Mouse (Mus musculus) cerebellum, adult (tissue): ENCODE measurements around the gene Hat1.

Experiments
- ATAC-seq: cut with Nextera tagmentation; 2 replicates; pipeline ENCODE4 v1.9.2; 2017; ENCODE audit warnings: mild to moderate bottlenecking, moderate library complexity, mixed read lengths; ENCODE audit not compliant: insufficient number of reproducible peaks, low FRiP score, low TSS enrichment

Gene Hat1

DNA sequence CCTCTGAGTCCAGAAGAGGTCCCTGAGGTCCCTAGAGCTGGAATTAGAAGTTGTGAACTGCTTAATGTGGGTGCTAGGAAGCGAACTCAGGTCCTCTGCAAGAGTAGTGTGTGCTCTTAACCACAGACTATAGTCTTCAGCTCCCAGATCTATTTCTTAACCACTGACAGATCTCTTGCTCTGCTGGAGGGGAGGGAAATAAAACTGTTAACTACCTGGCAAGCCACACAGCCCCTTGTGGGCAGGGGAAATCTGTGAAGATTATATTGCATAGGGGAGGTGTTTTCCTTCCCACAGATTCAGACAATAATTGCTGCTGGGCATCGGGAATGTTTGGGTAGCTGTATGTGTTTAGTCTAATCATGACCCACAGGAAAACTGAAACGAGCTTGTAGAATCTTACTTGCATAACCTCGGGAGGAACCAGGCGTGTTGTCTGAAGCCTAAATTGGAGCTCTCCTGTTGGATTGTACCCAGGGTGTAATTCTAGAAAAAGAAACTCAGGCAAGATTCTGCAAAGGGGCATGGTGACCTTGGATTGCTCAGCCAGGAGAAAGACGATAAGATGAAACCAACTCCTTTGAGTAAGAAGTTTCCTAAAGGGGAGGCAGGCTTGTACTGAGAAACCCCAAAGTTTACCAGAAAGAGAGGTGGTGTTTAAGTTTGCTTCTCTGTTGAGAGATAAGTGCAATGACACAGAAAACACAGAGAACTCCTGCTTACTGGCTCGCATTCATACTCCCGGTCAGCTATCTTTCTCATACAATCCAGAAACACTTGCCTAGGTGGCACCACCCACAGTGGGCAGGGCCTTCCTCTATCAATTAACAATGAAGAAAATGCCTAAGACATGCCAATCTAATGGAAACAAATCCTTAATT, 14.2 kb upstream of the Hat1 start:
- ATAC-seq, result no peak

DNA sequence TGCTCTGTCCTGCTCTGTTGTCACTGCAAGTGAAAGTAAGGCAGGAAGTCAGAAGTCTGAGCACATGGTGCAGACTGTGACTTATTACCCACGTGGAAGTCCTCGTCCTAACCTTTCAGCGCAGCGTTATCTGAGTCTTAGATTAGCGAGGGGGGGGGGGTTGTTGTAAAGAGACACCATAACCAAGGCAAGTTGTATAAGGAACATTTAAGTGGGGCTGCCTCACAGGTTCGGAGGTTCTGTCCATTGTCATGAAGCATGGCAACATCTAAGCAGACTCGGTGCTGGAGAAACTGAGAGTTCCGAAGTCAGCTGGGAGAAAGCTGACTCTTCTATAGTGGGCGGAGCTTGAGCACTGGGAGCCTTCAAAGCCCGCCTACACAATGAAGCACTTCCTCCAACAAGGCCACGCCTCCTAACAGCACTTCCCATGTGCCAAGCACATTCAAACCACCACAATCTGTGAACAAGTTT, 12.3 kb upstream of the Hat1 start:
- ATAC-seq, result no peak

DNA sequence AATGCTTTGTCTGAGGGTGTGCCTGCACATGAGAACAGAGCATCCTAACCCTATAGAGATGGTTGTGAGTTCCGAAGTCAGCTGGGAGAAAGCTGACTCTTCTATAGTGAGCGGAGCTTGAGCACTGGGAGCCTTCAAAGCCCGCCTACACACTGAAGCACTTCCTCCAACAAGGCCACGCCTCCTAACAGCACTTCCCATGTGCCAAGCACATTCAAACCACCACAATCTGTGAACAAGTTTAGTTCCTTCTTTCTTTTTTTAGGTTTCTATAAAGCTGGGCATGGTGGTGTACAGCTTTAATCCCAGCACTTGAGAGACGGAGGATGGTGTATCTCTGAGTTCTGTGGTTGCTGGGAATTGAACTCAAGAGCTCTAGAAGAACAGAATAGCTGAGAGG, 11.3 kb upstream of the Hat1 start:
- ATAC-seq, result no peak

DNA sequence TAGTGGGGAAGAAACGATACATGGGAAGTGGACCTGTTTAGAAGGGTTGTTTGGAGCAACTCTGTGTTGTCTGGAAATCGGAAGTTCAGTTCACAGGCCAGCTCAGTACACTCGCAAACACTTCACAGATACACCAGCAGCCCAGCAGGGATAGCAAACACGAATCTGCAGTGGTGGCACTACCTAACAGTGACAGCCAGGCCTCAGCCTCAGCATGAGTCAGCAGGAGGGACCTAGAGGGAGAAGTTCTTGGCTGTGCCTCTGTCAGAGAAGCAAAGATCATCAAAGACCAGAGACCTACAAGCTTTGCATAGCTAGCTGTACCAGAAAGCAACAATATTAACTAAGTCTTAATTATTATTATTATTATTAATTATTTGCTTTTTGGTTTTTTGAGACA, 6.8 kb upstream of the Hat1 start:
- no peak for ATAC-seq

DNA sequence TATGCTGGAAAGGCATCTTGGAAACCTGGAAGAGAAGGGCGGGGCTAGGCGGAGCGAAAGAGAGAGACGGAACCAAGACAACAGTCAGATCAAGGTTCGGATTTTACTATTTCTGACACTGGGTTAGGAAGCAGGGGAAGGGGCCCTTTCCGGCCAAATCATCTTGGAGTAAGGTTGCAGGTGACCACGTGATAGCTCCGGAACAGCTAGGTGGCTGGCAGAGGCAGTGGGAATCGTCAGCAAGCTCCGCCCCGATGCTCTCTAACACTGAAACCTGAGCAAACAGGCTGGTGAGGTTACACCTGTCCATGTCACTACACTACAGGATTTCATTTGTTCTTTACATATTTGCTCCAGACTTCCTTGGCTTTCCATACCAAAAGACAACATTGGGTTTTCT, 4.9 kb upstream of the Hat1 start:
- no peak for ATAC-seq

DNA sequence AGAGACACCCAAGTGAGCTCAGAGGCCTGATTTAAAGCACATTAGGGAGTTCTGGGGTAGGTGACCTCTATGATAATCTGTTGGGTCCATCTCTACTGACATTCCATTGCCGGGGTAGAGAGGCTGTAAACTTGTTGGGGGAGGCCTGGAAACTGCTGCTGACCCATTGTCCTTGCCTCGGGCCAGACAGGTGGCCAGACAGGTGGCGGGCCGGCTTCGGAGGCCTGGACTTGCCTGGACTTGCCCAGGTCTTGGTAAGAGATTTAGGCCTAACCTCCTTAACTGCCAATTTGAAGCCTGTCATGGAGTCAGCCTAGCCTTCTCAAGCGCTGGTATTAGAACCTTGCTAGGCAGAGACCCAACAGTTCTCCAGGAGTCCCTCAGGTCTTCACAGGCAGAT, 992 bp upstream of the Hat1 start:
- ATAC-seq, result no peak

DNA sequence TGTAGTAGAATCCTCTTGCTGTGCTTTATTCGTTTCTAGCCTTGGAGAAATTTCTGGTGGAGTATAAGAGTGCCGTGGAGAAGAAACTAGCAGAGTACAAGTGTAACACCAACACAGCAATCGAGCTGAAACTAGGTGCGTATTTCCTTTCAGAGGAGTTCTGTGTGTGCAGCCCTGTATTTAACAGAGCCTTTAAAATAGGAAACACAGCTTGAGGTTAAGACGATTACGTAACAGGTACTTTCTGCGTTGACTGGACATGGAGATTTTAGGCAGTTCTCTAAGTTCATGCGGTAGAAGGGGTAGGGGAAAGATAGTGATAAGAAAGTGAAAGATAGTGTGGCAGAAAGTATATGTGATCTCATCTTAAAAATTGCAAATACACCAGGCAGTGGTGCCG, 1.1 kb downstream of the Hat1 start:
- ATAC-seq, result no peak

DNA sequence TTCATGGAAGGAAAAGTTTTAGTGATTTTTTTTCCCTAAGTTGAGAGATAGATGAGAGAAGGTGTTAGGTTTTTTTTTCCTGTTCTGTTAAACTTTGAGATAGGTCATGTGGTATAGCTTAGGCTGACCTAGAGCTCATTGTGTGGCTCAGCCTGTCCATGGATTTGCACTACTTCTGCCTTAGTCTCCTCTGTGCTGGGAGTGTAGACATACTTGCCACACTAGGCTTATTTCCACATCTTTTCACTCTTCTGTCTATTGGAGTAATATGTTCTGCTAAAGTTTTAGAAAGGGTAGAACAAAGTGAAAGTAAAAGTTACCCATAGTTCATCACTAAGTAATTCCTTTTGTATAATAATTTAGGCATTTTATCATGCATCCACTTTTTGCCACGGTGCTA, 16.9 kb downstream of the Hat1 start:
- no peak for ATAC-seq

DNA sequence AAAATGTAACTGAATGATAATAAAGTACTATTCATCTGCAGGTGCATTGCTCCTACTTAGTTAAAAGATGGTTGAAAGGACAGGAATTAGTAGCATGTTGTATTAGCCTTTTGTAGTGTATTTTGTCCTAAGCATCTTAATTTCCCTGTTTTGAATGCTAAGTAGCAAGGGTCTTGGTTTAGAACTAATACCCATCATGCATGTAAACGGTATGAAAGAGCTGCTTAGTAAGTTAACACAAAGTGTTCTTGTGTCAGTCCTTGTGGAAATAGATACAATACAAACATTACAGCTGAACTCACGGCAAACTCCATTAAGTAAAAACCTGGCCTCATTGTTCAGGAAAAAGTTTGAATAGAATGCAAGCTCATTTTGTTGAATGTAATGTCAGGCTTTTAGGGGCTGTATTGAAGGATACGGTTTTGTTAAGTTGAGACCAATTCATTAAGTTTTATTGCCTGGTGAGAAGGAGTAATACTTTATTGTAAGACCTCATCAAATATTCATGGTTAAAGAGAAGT, 30.1 kb downstream of the Hat1 start:
- ATAC-seq, result no peak

DNA sequence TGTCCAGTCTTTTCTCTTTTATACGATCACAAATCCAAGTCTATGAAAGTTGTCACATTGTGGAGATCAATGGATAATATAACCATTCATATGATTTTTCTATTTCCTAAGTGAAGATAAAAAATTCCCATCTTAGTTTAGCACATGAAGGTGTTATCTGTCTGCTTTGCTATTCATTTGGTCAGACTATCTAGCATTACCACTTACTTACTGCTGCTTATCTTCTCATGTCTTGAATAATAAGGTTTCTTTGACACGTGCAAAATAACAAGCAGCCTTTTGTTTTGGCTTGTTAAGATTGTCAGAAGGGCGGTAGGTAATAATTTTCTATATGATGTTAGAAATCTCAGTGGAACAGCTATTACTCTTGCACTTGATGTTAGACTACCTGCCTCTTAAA, 30.6 kb downstream of the Hat1 start:
- ATAC-seq, result no peak

DNA sequence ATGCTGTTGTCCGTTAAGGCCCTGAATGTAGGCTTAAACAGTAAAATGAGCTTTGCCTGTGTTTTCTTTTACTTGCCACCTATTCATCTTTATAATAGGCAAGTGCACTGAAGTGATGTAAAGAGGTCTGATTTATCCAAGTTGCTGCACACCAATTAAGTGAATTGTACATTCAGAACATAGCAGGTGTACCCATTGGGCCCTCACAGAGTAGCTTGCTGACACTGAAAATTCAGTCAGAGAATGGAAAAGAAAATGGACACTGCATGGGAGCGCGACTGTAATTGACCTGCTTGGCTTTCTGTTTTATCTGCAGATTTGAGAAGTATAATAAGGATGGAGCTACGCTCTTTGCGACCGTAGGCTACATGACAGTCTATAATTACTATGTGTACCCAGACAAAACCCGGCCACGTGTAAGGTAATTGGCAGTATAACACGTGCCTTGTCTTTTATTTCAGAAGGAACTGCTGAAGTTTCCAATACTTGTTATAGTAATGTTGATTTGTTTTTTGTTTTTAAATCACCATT, 32.2 kb downstream of the Hat1 start:
- no peak for ATAC-seq

DNA sequence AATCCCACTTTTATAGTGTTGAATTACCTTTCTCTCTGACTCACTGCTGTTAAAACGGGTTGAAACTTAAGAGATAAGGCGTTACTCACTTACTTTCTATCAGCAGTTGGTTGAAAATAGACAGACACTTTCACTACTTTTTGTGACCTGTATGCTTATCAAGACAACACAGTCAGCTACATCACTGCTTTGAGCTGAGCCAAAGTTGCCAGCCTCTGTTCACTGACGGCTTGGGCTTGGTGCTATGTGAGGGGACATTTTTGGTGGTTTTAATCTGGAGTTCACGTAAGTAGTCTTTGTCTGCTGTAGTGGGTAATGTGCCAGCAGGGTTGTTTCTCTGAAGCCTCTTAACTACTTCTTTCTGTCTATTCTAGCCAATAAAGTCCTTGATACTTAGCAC, 35.8 kb downstream of the Hat1 start:
- no peak for ATAC-seq

DNA sequence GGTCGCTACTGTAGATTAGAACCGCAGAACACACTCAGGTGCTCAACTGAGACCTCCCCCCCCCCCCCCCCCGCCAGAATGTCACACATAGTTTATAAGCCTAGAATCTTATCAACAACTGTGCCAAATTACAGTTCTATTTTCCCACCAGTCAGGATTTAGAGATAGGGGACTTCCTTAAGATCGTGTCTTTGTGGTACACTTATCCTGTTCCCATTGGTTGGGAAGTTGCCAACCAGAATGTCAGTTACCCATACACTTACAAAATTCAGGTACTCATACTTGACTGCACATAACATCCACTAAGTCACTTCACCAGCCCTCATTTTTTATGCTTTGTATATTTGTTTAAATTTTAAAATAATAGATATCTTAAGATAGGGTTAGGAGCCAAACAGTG, 46.7 kb downstream of the Hat1 start:
- ATAC-seq, result no peak

DNA sequence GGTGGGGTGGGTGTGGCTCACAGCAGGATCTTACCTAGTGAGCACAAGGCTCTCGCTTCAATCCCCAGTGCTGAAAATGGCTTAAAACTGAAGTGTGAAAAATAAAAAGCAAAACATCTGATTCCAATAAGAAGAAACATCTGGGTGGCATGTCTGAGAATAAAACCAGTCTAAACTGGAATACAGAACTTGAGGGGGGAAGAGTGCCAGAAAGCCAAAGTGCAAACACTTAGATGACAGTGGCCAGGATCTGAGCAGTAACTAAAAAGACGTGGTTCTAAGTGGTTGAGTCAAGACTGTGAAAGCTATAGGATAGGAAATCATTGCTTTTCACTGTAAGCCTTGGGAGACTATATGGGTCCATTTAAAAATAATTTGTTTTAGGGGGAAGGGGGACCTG, 54.6 kb downstream of the Hat1 start:
- ATAC-seq, result no peak

DNA sequence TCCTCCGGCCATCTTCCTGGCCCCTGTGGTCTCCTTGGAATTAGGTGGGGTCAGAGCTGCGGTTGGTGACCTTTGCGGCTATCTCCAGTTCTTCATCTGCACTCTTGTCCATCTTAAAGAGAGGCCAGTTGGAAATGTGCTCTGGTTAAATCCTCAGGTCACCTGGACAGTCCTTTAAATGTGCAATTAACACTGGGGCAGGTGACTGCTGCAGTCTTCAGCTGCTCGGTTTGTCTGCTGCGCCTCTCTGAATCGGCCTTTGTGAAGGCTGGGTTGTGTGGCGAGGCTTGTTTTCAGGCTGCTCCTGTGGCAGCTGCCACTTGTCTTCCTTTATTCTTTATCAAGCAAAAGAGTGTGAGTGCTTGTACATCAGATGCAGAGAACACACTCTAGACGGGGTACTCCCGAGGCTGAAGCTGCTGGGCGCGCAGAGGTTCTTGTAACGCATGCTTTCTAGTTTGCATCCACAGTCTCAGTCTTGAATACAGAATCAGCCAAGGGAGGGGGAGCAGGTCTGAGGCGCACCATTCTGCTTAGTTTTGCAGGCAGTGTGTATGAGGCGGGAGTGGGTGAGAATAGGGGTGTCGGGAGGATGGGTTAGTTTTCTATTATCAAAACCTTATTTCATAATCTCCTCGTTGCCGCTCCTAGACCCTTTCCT, 56.9 kb downstream of the Hat1 start:
- no peak for ATAC-seq

DNA sequence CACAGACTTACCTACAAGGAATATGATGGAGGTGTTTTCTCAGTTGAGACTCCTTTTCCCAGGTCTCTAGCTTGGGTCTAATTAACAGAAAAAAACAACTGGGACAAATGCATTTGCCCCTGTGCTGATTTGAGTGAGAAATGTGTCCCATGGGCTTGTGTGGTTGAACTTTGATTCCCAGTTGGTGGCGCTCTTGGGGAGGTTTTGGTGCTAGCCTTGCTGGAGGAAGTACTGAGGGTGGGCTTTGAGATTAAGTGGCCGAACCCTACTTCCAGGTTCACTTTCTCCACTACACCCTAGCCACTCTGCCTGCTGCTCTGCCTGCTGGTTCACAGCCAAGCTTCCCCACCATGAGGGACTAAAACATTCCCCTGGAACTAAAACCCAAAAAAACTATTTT, 60.8 kb downstream of the Hat1 start:
- no peak for ATAC-seq

DNA sequence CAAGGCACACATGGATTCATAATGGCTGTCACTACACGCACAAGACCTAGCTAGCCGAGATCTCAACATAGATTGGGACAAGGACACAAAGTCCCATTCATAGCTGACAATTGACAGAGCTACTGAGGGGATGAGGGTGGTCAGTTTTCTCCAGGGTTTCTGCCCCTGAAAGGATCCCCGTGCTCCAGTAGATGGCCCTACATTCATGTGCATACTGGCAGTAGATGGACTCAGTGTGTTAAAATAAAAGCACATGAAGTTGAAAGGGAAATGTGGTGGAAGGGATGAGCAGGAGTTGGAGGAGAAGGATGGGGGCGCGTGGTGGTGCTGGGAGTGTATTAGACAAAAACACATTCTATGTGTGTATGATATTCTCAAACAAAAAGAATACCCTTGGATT, 63.0 kb downstream of the Hat1 start:
- ATAC-seq, result no peak

DNA sequence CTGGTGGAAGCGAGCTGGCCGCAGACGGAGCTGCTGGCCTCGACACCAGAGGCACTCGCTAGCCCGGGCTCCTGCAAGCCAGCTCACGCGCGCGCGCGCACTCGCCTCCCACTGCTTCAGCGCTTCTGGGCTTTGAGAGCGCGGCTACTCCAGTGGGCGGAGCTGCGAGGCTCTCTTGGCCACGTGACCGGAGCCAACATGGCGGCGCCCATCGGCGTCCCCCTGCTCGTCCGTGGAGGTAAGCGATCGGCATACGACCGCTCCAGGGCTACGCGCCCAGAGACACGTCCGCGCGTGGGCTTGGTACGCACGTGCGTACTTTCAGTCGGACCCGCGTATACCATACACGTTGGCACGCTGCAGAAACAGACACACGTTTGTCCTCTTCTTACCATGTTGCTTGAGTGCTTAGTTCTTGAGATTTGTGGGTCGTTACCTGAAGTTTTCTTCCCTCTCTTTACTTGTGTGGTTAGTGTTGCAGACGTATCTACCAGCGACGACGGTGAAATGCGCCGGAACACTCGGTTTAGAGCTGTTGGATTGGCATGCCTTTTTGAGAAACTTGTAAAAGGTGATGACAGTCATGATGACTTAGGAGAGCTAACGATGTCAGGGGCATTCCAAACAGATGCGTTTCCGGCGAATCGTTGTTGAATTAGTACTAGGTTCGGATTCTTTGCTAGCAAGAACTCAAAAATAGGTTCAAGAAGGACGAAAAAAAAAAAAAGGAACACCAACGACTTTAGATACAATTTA, 64.6 kb downstream of the Hat1 start, which contains the start of gene Metap1d:
Gene Metap1d (plus strand): TSS at position 116 of the 756 bp plus-strand sequence.
- ATAC-seq, result peak; percentile 99

DNA sequence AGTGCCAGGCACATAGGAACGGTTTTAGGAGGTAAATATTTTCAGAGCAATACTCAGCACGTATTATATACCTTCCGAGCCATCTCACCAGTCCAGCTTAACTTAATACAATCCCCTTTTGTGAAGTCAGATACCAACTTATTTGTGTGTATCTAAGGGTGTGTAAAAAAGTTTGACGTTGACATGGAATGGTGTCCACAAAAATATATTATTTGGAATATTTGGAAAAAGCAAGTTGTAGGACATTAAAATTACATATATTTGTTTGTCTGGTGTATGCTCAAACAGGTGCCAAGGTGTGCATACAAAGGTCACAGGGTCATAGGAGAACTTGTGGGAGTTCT, 65.1 kb downstream of the Hat1 start:
- ATAC-seq, result no peak

DNA sequence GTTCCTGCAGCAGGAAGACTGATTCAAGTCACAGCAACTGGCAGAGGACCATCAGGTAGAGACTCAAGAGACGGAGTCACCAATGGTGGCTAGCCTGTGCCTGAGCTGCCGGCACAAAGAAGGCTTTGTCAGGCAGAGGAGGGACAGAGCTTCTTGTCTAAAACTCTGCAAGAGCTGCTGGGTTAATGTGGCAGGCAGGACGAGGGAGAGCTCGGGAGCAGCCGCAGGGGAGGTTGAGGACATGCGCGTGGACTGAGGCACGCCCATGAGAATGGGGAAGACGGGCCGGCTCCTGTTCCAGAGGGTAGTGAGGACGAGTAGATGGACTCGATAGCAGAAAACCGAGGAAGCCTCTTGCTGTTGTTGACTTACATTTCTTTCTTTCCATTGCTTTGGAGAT, 69.9 kb downstream of the Hat1 start:
- no peak for ATAC-seq

DNA sequence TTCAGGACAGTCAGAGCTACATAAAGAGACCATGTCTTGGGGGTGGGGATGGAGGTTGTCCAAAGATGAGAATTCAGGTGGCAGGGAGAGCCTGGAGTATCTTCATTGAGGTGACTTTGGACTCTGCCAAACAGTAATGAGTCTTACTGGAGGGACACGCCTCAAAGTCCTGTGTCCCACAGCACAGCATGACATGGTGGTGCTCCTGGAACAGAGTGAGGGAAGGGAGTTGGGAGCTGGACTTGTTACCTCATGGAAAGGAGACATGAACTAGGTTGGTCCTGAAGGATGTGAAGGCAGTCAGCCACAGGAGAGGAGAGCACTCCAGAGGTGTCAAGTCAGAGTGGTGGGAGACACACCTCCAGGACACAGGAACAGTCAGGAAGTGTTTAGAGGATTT, 70.9 kb downstream of the Hat1 start:
- no peak for ATAC-seq
